Mouse (Mus musculus): ENCODE measurements around the gene Ube2j2.

GRCm38 (mm10) chr4:155943049-155943452 lies 580 bp upstream of the Ube2j2 start:
- TF ChIP-seq POLR2A (IDR thresholded peaks at IDR 0.05; ENCODE audit: control insufficient read depth, low read depth, low read length): no peak
- no peak for TF ChIP-seq CTCF (IDR thresholded peaks at IDR 0.05; ENCODE audit: control insufficient read depth, insufficient read depth, insufficient replicate concordance, low read depth, low read length)

All from testis, adult 2 months (tissue).